Mouse (Mus musculus) hindbrain, embryonic 12.5 days (tissue): ENCODE data around the gene Sphk2. TPM values are rescaled to one million over a fixed set of nuclear protein-coding genes. Genes with fewer than 3 reads are reported as not detected.
A peak's percentile ranks its signal among the peaks of the same experiment; 100 is the strongest.

Source experiments
- ATAC-seq: fragments of 200-750 bp; cut with Nextera tagmentation; 2 replicates; pipeline ENCODE4 v1.8.0; 2017; ENCODE audit warnings: moderate TSS enrichment; ENCODE audit not compliant: low FRiP score
- H3K27ac ChIP-seq: fragments of 300-500 bp; sonication (generic); 2 replicates; pipeline ENCODE4 v1.5.1; 2016; ENCODE audit warnings: mild to moderate bottlenecking
- H3K27me3 ChIP-seq: fragments of 300-500 bp; sonication (generic); 2 replicates; pipeline ENCODE4 v1.6.1; 2016; ENCODE audit warnings: mild to moderate bottlenecking
- H3K36me3 ChIP-seq: fragments of 300-500 bp; sonication (generic); 2 replicates; pipeline ENCODE4 v1.6.1; 2016; ENCODE audit warnings: mild to moderate bottlenecking
- H3K4me1 ChIP-seq: fragments of 300-500 bp; sonication (generic); 2 replicates; pipeline ENCODE4 v1.6.1; 2016
- H3K4me2 ChIP-seq: fragments of 300-500 bp; sonication (generic); replicated peaks from 2 replicates; pipeline ENCODE4 v1.6.1; 2016; ENCODE audit warnings: mild to moderate bottlenecking
- H3K4me3 ChIP-seq: fragments of 300-500 bp; sonication (generic); 2 replicates; pipeline ENCODE4 v1.5.1; 2016; ENCODE audit warnings: mild to moderate bottlenecking
- H3K9ac ChIP-seq: fragments of 300-500 bp; sonication (generic); 2 replicates; pipeline ENCODE4 v1.6.1; 2016; ENCODE audit warnings: mild to moderate bottlenecking, moderate library complexity
- H3K9me3 ChIP-seq: fragments of 300-500 bp; sonication (generic); replicated peaks from 2 replicates; pipeline ENCODE4 v1.6.1; 2016; ENCODE audit warnings: mild to moderate bottlenecking
- WGBS: fragments of 180-500 bp; shearing (Covaris S2); methylation state at CpG from one replicate; pipeline ENCODE4 v1.1.7; 2016; 5-methylcytosine and 5-hydroxymethylcytosine counted together
- polyA plus RNA-seq: library from polyadenylated mRNA; unstranded; fragments of >200 nt; fragmentation: Nextera tagmentation; extraction: Ambion mirVana; gene quantifications from 2 replicates; pipeline ENCODE4 v1.2.1, GENCODE M21; 2016

The Sphk2 gene
- polyA plus RNA-seq, 1 experiment from 2014 or later = 30.3 TPM

DNA sequence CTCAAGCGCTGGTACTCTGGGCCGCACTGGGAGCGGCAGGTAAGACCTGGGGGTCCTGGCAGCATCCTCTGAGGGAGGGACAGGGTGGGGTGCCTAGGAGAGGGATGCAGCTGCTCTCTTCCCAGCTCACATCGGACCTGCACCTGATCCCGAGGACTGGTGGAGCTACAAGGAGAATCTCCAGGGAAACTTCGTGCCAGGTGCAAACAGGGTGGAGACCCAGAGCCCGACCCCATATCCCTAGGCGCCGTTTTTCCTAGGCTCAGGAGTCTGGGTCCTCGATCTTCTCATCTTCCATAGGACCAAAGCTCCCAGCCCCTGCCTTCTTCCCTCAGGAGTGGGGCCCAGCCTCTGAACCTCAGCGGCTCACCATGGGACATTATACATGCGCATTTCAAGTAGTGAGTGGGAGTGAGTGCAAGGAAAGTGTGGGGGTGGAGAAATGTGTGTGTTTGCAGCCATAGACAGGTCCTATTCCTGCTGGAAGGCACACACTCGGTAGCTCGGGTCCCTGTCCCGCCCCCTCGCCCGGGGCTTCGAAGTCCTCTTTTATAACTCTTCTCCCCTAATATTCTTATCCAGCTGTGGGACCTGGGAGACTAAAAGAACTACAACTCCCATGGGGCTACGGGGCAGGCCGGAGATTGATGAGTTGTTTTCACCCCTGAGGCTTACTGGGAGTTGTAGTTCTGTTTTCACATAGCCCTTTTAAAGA is 17.3 kb downstream of the Sphk2 start:
- peak overlapping the region; percentile 45 for H3K4me3 ChIP-seq
- no peaks in the 10 kb centered on the region for H3K36me3 ChIP-seq
- peak; percentile 9 for ATAC-seq
- WGBS = under 1% methylated on average over 20 of the region's 20 CpGs
- H3K27ac ChIP-seq = peak overlapping the region; percentile 68; the same call in 1 of the 2 replicates
- peak overlapping the region; percentile 67 for H3K9ac ChIP-seq
- peak overlapping the region; percentile 68 for H3K4me2 ChIP-seq
- peaks cover 28% of the 10 kb centered on the region for H3K27me3 ChIP-seq
- no peaks in the 10 kb centered on the region for H3K9me3 ChIP-seq
- H3K4me1 ChIP-seq = peaks cover 46% of the 10 kb centered on the region

- Histone ChIP-seq H3K36me3 (no peaks in the 10 kb centered on the region), H3K4me1 (peaks cover 45% of the 10 kb centered on the region), H3K4me3 (peak within 1 kb of the TSS; percentile 45), H3K4me2 (peak within 1 kb of the TSS; percentile 68), H3K9ac (peak within 1 kb of the TSS; percentile 67), H3K27ac (peak within 1 kb of the TSS; percentile 68), H3K27me3 (peaks cover 28% of the 10 kb centered on the region), H3K9me3 (no peaks in the 10 kb centered on the region)
- no peak for ATAC-seq
- 2% methylated on average over 36 of the region's 36 CpGs for WGBS
These were observed 18.2 kb downstream of the Sphk2 start, which contains the start of gene Car11 for GRCm38 (mm10) chr7:45699523-45700141. Gene Car11 (plus strand): TSS chr7:45699843.

- WGBS = 90% methylated on average over 6 of the region's 7 CpGs
- H3K9me3 ChIP-seq = no peaks in the 10 kb centered on the region
- H3K4me2 ChIP-seq = no peak overlapping the region
- ATAC-seq = no peak
- no peaks in the 10 kb centered on the region for H3K36me3 ChIP-seq
- H3K4me1 ChIP-seq = peaks cover 35% of the 10 kb centered on the region
- H3K9ac ChIP-seq = no peak overlapping the region
- no peak overlapping the region for H3K27ac ChIP-seq
- H3K27me3 ChIP-seq = peaks cover 29% of the 10 kb centered on the region
- no peak overlapping the region for H3K4me3 ChIP-seq
These were observed 19.9 kb downstream of the Sphk2 start for GRCm38 (mm10) chr7:45697894-45698293.

GRCm38 (mm10) chr7:45695098-45695497 is 22.7 kb downstream of the Sphk2 start:
- H3K27me3 ChIP-seq = peaks cover 33% of the 10 kb centered on the region
- ATAC-seq = peak; percentile 24
- H3K9ac ChIP-seq = no peak overlapping the region
- 8% methylated on average over 6 of the region's 6 CpGs for WGBS
- H3K36me3 ChIP-seq = no peaks in the 10 kb centered on the region
- peaks cover 14% of the 10 kb centered on the region for H3K4me1 ChIP-seq
- no peaks in the 10 kb centered on the region for H3K9me3 ChIP-seq
- no peak overlapping the region for H3K4me3 ChIP-seq
- H3K27ac ChIP-seq = no peak overlapping the region
- H3K4me2 ChIP-seq = no peak overlapping the region

DNA sequence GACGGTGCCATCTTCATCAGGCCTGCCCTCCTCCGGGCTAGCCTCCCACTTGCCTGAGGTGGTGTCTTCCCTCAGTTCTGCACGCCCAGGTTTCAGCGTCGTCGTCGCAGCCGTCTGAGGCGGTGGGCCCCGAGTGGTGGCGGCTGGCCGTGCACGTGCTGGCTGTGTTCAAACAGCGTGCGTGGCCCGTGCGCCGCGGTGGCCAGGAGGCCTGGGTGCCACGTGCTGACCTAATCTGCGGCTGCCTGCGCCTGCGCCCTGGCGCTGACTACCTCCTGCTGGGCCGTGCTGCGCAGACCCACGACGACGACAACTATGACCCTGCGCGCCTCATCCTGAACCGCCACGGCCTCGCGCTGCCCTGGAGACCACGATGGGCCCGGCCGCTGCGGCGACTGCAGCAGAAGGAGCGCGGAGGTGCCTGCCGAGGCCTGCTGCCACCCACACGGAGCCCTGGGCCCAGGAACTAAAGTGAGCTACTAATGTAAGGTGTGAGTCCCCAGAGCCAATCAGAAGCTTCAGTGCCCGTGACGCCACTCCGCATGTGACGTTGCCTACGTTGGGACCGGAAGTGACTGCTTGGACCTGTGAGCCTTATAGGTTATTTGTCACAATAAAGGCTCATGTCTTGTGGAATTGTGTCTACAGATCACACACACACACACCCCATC is 23.7 kb downstream of the Sphk2 start, which contains the start of gene Sec1:
TSS of gene Sec1 (minus strand) at position 482 of the 671 bp plus-strand sequence.
- WGBS = 89% methylated on average over 50 of the region's 50 CpGs
- H3K4me3 ChIP-seq = no peak within 1 kb of the TSS
- H3K9ac ChIP-seq = no peak within 1 kb of the TSS
- ATAC-seq = no peak
- H3K4me2 ChIP-seq = no peak within 1 kb of the TSS
- no peak within 1 kb of the TSS; the same call in 1 of the 2 replicates for H3K27ac ChIP-seq
- no peaks in the 10 kb centered on the region for H3K36me3 ChIP-seq
- H3K4me1 ChIP-seq = peaks cover 5% of the 10 kb centered on the region; the same call in 1 of the 2 replicates
- no peaks in the 10 kb centered on the region for H3K9me3 ChIP-seq
- peaks cover 27% of the 10 kb centered on the region for H3K27me3 ChIP-seq

DNA sequence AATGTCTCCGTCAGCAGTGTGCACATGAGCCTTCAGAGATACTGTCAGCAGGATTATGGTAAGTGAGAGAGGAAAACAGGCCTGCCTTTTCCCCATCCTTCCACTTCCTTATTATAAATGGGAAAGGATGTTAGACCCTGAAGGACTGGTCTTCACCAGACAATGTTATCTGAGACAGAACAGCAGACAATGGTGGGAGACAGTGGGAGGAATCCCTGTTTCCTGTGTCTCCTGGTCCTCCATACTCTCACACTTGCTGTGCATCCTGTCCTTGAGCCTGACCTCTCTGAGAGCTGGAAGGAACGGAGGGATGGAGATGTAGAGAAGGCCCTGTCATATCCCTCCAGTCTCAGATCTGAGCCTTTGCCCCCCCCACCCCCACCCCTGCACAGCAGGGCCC is 25.4 kb downstream of the Sphk2 start:
- Histone ChIP-seq H3K9ac (no peak overlapping the region), H3K36me3 (no peaks in the 10 kb centered on the region), H3K4me1 (peaks cover 5% of the 10 kb centered on the region; the same call in 1 of the 2 replicates), H3K27me3 (peaks cover 18% of the 10 kb centered on the region), H3K27ac (no peak overlapping the region), H3K4me3 (no peak overlapping the region), H3K9me3 (no peaks in the 10 kb centered on the region), H3K4me2 (no peak overlapping the region)
- ATAC-seq = no peak
- WGBS = 81% methylated on average over 2 of the region's 2 CpGs

GRCm38 (mm10) chr7:45689800-45690199 is 28.0 kb downstream of the Sphk2 start:
- no peak overlapping the region for H3K9ac ChIP-seq
- no peak for ATAC-seq
- H3K4me2 ChIP-seq = no peak overlapping the region
- no peaks in the 10 kb centered on the region for H3K9me3 ChIP-seq
- peaks cover 12% of the 10 kb centered on the region for H3K4me1 ChIP-seq
- H3K27me3 ChIP-seq = peaks cover 22% of the 10 kb centered on the region
- no peak overlapping the region for H3K27ac ChIP-seq
- WGBS = 70% methylated on average over 11 of the region's 11 CpGs
- no peak overlapping the region for H3K4me3 ChIP-seq
- no peaks in the 10 kb centered on the region for H3K36me3 ChIP-seq

- Histone ChIP-seq H3K36me3 (no peaks in the 10 kb centered on the region), H3K27ac (no peak overlapping the region), H3K4me3 (no peak overlapping the region), H3K4me2 (no peak overlapping the region), H3K4me1 (peaks cover 12% of the 10 kb centered on the region), H3K9ac (no peak overlapping the region), H3K27me3 (peaks cover 22% of the 10 kb centered on the region), H3K9me3 (no peaks in the 10 kb centered on the region)
- 69% methylated on average over 6 of the region's 6 CpGs for WGBS
- no peak for ATAC-seq
These were observed 28.7 kb downstream of the Sphk2 start for GRCm38 (mm10) chr7:45689099-45689498.

GRCm38 (mm10) chr7:45686841-45687240 is 31.0 kb downstream of the Sphk2 start:
- Histone ChIP-seq H3K36me3 (no peaks in the 10 kb centered on the region), H3K9me3 (no peaks in the 10 kb centered on the region), H3K27ac (no peak overlapping the region), H3K27me3 (peaks cover 24% of the 10 kb centered on the region), H3K4me3 (no peak overlapping the region), H3K4me2 (no peak overlapping the region), H3K9ac (no peak overlapping the region), H3K4me1 (peaks cover 20% of the 10 kb centered on the region)
- ATAC-seq = no peak
- 58% methylated on average over 3 of the region's 3 CpGs for WGBS

- no peak for ATAC-seq
- no peaks in the 10 kb centered on the region for H3K36me3 ChIP-seq
- no peak overlapping the region for H3K4me3 ChIP-seq
- H3K9ac ChIP-seq = no peak overlapping the region; the same call in 1 of the 2 replicates
- no peaks in the 10 kb centered on the region for H3K9me3 ChIP-seq
- no peak overlapping the region for H3K27ac ChIP-seq
- H3K4me1 ChIP-seq = peaks cover 20% of the 10 kb centered on the region
- H3K4me2 ChIP-seq = no peak overlapping the region
- peaks cover 22% of the 10 kb centered on the region for H3K27me3 ChIP-seq
- WGBS = 52% methylated on average over 10 of the region's 10 CpGs
These were observed 32.0 kb downstream of the Sphk2 start for GRCm38 (mm10) chr7:45685811-45686210.

GRCm38 (mm10) chr7:45683396-45684050 is 34.3 kb downstream of the Sphk2 start, which contains the start of gene Ntn5:
Gene Ntn5 (plus strand): TSS chr7:45684022.
- H3K4me3 ChIP-seq = no peak within 1 kb of the TSS
- peaks cover 11% of the 10 kb centered on the region; the same call in 1 of the 2 replicates for H3K27me3 ChIP-seq
- no peak for ATAC-seq
- 73% methylated on average over 7 of the region's 7 CpGs for WGBS
- H3K36me3 ChIP-seq = no peaks in the 10 kb centered on the region
- H3K9ac ChIP-seq = no peak within 1 kb of the TSS
- no peak within 1 kb of the TSS for H3K4me2 ChIP-seq
- H3K4me1 ChIP-seq = peaks cover 20% of the 10 kb centered on the region
- H3K9me3 ChIP-seq = no peaks in the 10 kb centered on the region
- 0 out of 2 replicates have a peak within 1 kb of the TSS, but pooled peaks have one; percentile 68 for H3K27ac ChIP-seq
